Mouse (Mus musculus) limb, embryonic 15.5 days (tissue): ENCODE data around the gene Map6. TPM values are rescaled to one million over a fixed set of nuclear protein-coding genes. Genes with fewer than 3 reads are reported as not detected.

ENCODE experiments used
- ATAC-seq: fragments of 200-750 bp; cut with Nextera tagmentation; 2 replicates; pipeline ENCODE4 v1.8.0; 2017; ENCODE audit warnings: low read depth, moderate TSS enrichment; ENCODE audit not compliant: insufficient number of reproducible peaks, low FRiP score, low TSS enrichment
- H3K27ac ChIP-seq: fragments of 300-500 bp; sonication (generic); 2 replicates; pipeline ENCODE4 v1.5.1; 2015; ENCODE audit warnings: moderate library complexity, mild to moderate bottlenecking, inconsistent platforms
- H3K27me3 ChIP-seq: fragments of 300-500 bp; sonication (generic); 2 replicates; pipeline ENCODE4 v1.6.1; 2015; ENCODE audit warnings: inconsistent platforms
- H3K36me3 ChIP-seq: fragments of 300-500 bp; sonication (generic); 2 replicates; pipeline ENCODE4 v1.6.1; 2015; ENCODE audit warnings: inconsistent platforms
- H3K4me1 ChIP-seq: fragments of 300-500 bp; sonication (generic); 2 replicates; pipeline ENCODE4 v1.6.1; 2015; ENCODE audit warnings: inconsistent platforms
- H3K4me2 ChIP-seq: fragments of 300-500 bp; sonication (generic); 2 replicates; pipeline ENCODE4 v1.6.1; 2015; ENCODE audit warnings: mild to moderate bottlenecking, inconsistent platforms
- H3K4me3 ChIP-seq: fragments of 300-500 bp; sonication (generic); 2 replicates; pipeline ENCODE4 v1.5.1; 2015; ENCODE audit warnings: mild to moderate bottlenecking, inconsistent platforms
- H3K9ac ChIP-seq: fragments of 300-500 bp; sonication (generic); 2 replicates; pipeline ENCODE4 v1.6.1; 2015; ENCODE audit warnings: inconsistent platforms
- H3K9me3 ChIP-seq: fragments of 300-500 bp; sonication (generic); 2 replicates; pipeline ENCODE4 v1.6.1; 2016; ENCODE audit warnings: inconsistent platforms
- WGBS: fragments of 180-500 bp; shearing (Covaris S2); methylation state at CpG from one replicate; pipeline ENCODE4 v1.1.7; 2015; 5-methylcytosine and 5-hydroxymethylcytosine counted together
- polyA plus RNA-seq: library from polyadenylated mRNA; unstranded; fragments of >200 nt; fragmentation: Nextera tagmentation; extraction: Ambion mirVana; gene quantifications from 2 replicates; pipeline ENCODE4 v1.2.1, GENCODE M21; 2015

Map6 gene
- polyA plus RNA-seq, 1 experiment from 2014 or later, result 10.2 TPM

DNA sequence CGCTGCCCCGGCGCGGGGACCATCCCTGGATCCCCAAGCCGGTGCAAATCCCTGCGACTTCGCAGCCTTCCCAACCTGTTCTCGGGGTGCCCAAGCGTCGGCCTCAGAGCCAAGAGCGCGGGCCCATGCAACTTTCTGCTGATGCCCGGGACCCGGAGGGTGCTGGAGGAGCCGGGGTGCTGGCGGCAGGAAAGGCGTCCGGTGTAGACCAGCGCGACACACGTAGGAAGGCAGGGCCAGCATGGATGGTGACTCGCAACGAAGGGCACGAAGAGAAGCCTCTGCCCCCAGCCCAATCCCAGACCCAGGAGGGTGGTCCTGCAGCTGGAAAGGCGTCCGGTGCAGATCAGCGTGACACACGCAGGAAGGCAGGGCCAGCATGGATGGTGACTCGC is 1.3 kb downstream of the Map6 start:
- under 1% methylated on average over 29 of the region's 29 CpGs for WGBS
- peak overlapping the region; percentile 52 for H3K4me3 ChIP-seq
- H3K4me1 ChIP-seq, result peaks cover 27% of the 10 kb centered on the region
- peak overlapping the region; percentile 31; the same call in 1 of the 2 replicates for H3K9ac ChIP-seq
- H3K36me3 ChIP-seq, result no peaks in the 10 kb centered on the region
- no peak overlapping the region for H3K27ac ChIP-seq
- ATAC-seq, result no peak
- peaks cover 59% of the 10 kb centered on the region for H3K27me3 ChIP-seq
- H3K9me3 ChIP-seq, result no peaks in the 10 kb centered on the region
- H3K4me2 ChIP-seq, result peak overlapping the region; percentile 89

GRCm38 (mm10) chr7:99268951-99269945 is 2.0 kb downstream of the Map6 start:
- ATAC-seq, result 0 out of 2 replicates have a peak, but pooled peaks have one; percentile 54
- no peak overlapping the region for H3K9ac ChIP-seq

DNA sequence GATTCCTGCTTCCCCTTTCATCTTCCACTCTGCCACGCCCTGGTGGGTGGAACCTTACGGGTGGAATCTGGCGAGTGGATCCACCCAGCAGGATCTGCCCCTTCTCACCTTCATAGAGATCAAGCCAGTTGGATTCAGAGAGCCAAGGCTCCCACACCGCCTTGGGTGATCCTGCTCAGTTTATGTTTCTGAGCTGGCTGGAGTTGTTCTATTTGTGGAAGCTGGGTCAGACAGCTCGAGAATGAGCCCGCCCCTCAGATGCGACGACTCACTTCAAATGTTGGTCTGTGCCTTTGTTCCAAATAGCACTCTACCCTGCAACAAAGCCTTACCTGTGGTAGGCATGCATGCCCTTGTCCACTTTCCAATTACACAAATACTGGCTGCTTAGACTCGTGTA is 4.4 kb downstream of the Map6 start:
- peaks cover 44% of the 10 kb centered on the region for H3K27me3 ChIP-seq
- WGBS, result 64% methylated on average over 9 of the region's 9 CpGs

More at GRCm38 (mm10) chr7:99268951-99269945, 2.0 kb downstream of the Map6 start:
- 7% methylated on average over 42 of the region's 42 CpGs for WGBS
- no peak overlapping the region for H3K27ac ChIP-seq
- H3K9me3 ChIP-seq, result no peaks in the 10 kb centered on the region
- peaks cover 27% of the 10 kb centered on the region for H3K4me1 ChIP-seq
- no peaks in the 10 kb centered on the region for H3K36me3 ChIP-seq
- peak overlapping the region; percentile 89 for H3K4me2 ChIP-seq
- H3K4me3 ChIP-seq, result peak overlapping the region; percentile 52
- peaks cover 59% of the 10 kb centered on the region for H3K27me3 ChIP-seq

DNA sequence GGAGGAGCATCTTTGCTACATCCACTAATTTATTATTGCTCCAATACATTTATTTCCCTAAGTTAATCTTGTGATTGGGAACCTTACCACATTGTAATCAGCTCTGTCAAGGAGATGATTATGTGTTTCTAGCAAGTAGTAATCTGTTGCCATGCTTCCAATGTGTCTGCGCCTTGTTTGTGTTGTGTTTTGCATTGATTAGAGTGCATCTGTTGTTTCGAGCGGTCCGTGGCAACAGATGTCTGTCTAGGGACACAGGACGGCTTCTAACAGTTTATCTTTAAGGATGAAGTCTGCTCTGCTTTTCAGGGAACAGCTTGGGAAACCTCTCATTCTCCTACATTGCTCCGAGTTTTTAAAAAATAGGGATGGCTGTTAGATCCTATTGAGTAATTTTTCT is 7.9 kb downstream of the Map6 start:
- Histone ChIP-seq H3K36me3 (no peaks in the 10 kb centered on the region), H3K27ac (no peak overlapping the region), H3K4me2 (no peak overlapping the region), H3K4me1 (no peaks in the 10 kb centered on the region), H3K4me3 (no peak overlapping the region), H3K27me3 (peaks cover 9% of the 10 kb centered on the region), H3K9me3 (no peaks in the 10 kb centered on the region), H3K9ac (no peak overlapping the region)
- ATAC-seq, result no peak
- WGBS, result 67% methylated on average over 6 of the region's 6 CpGs

More for the DNA sequence above, 4.4 kb downstream of the Map6 start:
- Histone ChIP-seq H3K27ac (no peak overlapping the region), H3K9ac (no peak overlapping the region), H3K4me1 (peaks cover 27% of the 10 kb centered on the region), H3K9me3 (no peaks in the 10 kb centered on the region), H3K4me3 (no peak overlapping the region), H3K36me3 (no peaks in the 10 kb centered on the region), H3K4me2 (no peak overlapping the region)
- ATAC-seq, result no peak

DNA sequence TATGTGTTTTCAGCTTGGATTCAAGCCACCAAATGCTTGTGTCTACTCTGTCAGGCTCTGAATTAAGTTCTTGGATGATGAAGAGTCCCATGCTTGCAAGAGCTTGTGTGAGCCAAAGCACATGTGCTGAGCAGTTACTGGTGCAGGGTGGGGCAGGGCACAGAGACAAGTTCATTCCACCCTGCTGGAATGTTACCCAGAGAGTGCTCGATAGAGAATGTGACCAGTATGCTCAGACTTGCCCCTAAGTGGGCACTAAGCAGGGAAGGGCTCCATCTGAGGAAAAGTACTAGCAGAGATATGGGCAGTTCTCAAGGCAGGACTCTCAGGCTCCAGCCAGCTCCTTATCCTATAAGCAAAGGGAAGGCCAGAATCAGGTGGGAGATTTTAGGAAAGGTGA is 9.4 kb downstream of the Map6 start:
- Histone ChIP-seq H3K27ac (no peak overlapping the region), H3K27me3 (0 out of 2 replicates have a peak, but pooled peaks cover 4% of the 10 kb centered on the region), H3K4me3 (no peak overlapping the region), H3K4me2 (no peak overlapping the region), H3K4me1 (no peaks in the 10 kb centered on the region), H3K9ac (no peak overlapping the region), H3K36me3 (no peaks in the 10 kb centered on the region), H3K9me3 (no peaks in the 10 kb centered on the region)
- 52% methylated on average over 1 of the region's 1 CpGs for WGBS
- no peak for ATAC-seq

DNA sequence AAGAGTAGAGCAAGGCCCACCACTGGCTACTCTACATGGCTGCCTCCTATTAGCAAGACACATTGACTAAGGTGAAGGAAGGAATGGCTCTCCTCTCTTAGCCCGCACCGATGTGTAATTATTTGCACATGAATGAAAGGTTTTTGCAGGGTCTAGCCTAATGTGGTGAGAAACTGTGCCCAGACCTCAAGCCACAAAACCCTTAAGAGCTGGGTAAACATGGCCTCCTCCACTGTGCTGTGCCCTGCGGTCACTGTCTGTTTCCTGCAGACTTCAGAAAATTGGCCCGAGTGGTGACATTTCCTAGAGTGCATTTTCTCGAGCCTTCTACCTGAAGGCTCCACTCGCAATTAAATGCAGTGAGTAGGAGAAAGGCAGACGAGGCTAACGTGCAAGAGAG is 11.1 kb downstream of the Map6 start:
- no peak for ATAC-seq
- Histone ChIP-seq H3K27ac (no peak overlapping the region), H3K4me2 (no peak overlapping the region), H3K36me3 (no peaks in the 10 kb centered on the region), H3K4me1 (no peaks in the 10 kb centered on the region), H3K27me3 (no peaks in the 10 kb centered on the region), H3K9me3 (no peaks in the 10 kb centered on the region), H3K4me3 (no peak overlapping the region), H3K9ac (no peak overlapping the region)
- 79% methylated on average over 8 of the region's 8 CpGs for WGBS

- 49% methylated on average over 8 of the region's 8 CpGs for WGBS
- ATAC-seq, result no peak
Measured at GRCm38 (mm10) chr7:99279586-99279985, 12.3 kb downstream of the Map6 start.

GRCm38 (mm10) chr7:99287287-99287686 is 20.0 kb downstream of the Map6 start:
- H3K4me3 ChIP-seq, result no peak overlapping the region
- 69% methylated on average over 3 of the region's 3 CpGs for WGBS

More at GRCm38 (mm10) chr7:99279586-99279985, 12.3 kb downstream of the Map6 start:
- Histone ChIP-seq H3K9me3 (no peaks in the 10 kb centered on the region), H3K27me3 (no peaks in the 10 kb centered on the region), H3K4me1 (no peaks in the 10 kb centered on the region), H3K4me3 (no peak overlapping the region), H3K27ac (no peak overlapping the region), H3K4me2 (no peak overlapping the region), H3K36me3 (no peaks in the 10 kb centered on the region), H3K9ac (no peak overlapping the region)

GRCm38 (mm10) chr7:99290008-99290407 is 22.8 kb downstream of the Map6 start:
- no peaks in the 10 kb centered on the region for H3K9me3 ChIP-seq
- H3K4me3 ChIP-seq, result no peak overlapping the region
- WGBS, result 34% methylated on average over 8 of the region's 8 CpGs
- H3K4me2 ChIP-seq, result no peak overlapping the region
- ATAC-seq, result no peak
- peaks cover 5% of the 10 kb centered on the region; the same call in 1 of the 2 replicates for H3K4me1 ChIP-seq
- no peak overlapping the region for H3K27ac ChIP-seq
- H3K27me3 ChIP-seq, result 0 out of 2 replicates have a peak, but pooled peaks cover 3% of the 10 kb centered on the region
- H3K9ac ChIP-seq, result no peak overlapping the region
- H3K36me3 ChIP-seq, result no peaks in the 10 kb centered on the region

More at GRCm38 (mm10) chr7:99287287-99287686, 20.0 kb downstream of the Map6 start:
- Histone ChIP-seq H3K9me3 (no peaks in the 10 kb centered on the region), H3K4me1 (peaks cover 5% of the 10 kb centered on the region; the same call in 1 of the 2 replicates), H3K4me2 (no peak overlapping the region), H3K27ac (no peak overlapping the region), H3K9ac (no peak overlapping the region), H3K27me3 (0 out of 2 replicates have a peak, but pooled peaks cover 3% of the 10 kb centered on the region), H3K36me3 (no peaks in the 10 kb centered on the region)
- no peak for ATAC-seq

DNA sequence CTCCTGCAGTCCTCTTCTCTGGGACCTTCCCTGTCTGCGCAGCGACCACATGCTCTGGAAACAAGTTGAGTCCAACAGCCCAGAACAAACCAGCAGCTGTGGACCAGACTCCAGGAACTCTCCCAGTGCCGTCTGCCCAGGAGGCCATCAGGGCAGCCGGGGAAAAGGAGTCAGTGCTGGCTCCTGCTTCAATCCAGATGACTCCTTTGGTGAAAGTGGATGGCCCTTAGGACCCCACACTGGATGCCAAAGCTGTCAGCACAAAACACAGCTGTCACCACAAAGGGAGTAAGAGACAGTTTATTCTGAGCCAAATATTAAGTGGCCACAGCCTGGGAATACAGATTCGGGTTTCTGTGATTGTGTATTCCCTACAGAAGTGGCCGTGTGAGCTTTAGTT is 23.7 kb downstream of the Map6 start:
- peaks cover 5% of the 10 kb centered on the region; the same call in 1 of the 2 replicates for H3K4me1 ChIP-seq
- H3K4me2 ChIP-seq, result no peak overlapping the region
- no peak for ATAC-seq
- H3K27me3 ChIP-seq, result 0 out of 2 replicates have a peak, but pooled peaks cover 3% of the 10 kb centered on the region
- H3K36me3 ChIP-seq, result no peaks in the 10 kb centered on the region
- H3K9me3 ChIP-seq, result no peaks in the 10 kb centered on the region
- no peak overlapping the region for H3K4me3 ChIP-seq
- no peak overlapping the region for H3K9ac ChIP-seq
- 53% methylated on average over 6 of the region's 6 CpGs for WGBS
- H3K27ac ChIP-seq, result no peak overlapping the region

GRCm38 (mm10) chr7:99294198-99294780 is 27.0 kb downstream of the Map6 start:
- Histone ChIP-seq H3K27ac (no peak overlapping the region), H3K4me1 (peaks cover 5% of the 10 kb centered on the region; the same call in 1 of the 2 replicates), H3K27me3 (0 out of 2 replicates have a peak, but pooled peaks cover 3% of the 10 kb centered on the region), H3K36me3 (no peaks in the 10 kb centered on the region), H3K9ac (no peak overlapping the region), H3K9me3 (no peaks in the 10 kb centered on the region), H3K4me2 (no peak overlapping the region), H3K4me3 (no peak overlapping the region)
- WGBS, result 83% methylated on average over 2 of the region's 2 CpGs
- no peak for ATAC-seq
